Mouse (Mus musculus) neural tube, embryonic 12.5 days (tissue): ENCODE data around the gene Pitpnc1. TPM values are rescaled to one million over a fixed set of nuclear protein-coding genes. Genes with fewer than 3 reads are reported as not detected.

ENCODE experiments used
- ATAC-seq: fragments of 200-750 bp; cut with Nextera tagmentation; 2 replicates; pipeline ENCODE4 v1.8.0; 2017; ENCODE audit warnings: low read depth, mild to moderate bottlenecking, moderate TSS enrichment, moderate library complexity; ENCODE audit not compliant: low FRiP score
- H3K27ac ChIP-seq: fragments of 300-500 bp; sonication (generic); 2 replicates; pipeline ENCODE4 v1.5.1; 2016
- H3K27me3 ChIP-seq: fragments of 300-500 bp; sonication (generic); replicated peaks from 2 replicates; pipeline ENCODE4 v1.6.1; 2016; ENCODE audit warnings: mild to moderate bottlenecking
- H3K36me3 ChIP-seq: fragments of 300-500 bp; sonication (generic); 2 replicates; pipeline ENCODE4 v1.6.1; 2016; ENCODE audit warnings: mild to moderate bottlenecking
- H3K4me1 ChIP-seq: fragments of 300-500 bp; sonication (generic); 2 replicates; pipeline ENCODE4 v1.6.1; 2016
- H3K4me2 ChIP-seq: fragments of 300-500 bp; sonication (generic); replicated peaks from 2 replicates; pipeline ENCODE4 v1.6.1; 2016; ENCODE audit warnings: mild to moderate bottlenecking
- H3K4me3 ChIP-seq: fragments of 300-500 bp; sonication (generic); 2 replicates; pipeline ENCODE4 v1.5.1; 2016
- H3K9ac ChIP-seq: fragments of 300-500 bp; sonication (generic); 2 replicates; pipeline ENCODE4 v1.6.1; 2016; ENCODE audit warnings: mild to moderate bottlenecking
- H3K9me3 ChIP-seq: fragments of 300-500 bp; sonication (generic); 2 replicates; pipeline ENCODE4 v1.6.1; 2016; ENCODE audit warnings: mild to moderate bottlenecking
- WGBS: fragments of 180-500 bp; shearing (Covaris S2); methylation state at CpG from one replicate; pipeline ENCODE4 v1.1.7; 2016; 5-methylcytosine and 5-hydroxymethylcytosine counted together
- polyA plus RNA-seq: library from polyadenylated mRNA; unstranded; fragments of >200 nt; fragmentation: Nextera tagmentation; extraction: Ambion mirVana; gene quantifications from 2 replicates; pipeline ENCODE4 v1.2.1, GENCODE M21; 2016

Pitpnc1 gene
- polyA plus RNA-seq, 1 experiment from 2014 or later: 32.5 TPM

DNA sequence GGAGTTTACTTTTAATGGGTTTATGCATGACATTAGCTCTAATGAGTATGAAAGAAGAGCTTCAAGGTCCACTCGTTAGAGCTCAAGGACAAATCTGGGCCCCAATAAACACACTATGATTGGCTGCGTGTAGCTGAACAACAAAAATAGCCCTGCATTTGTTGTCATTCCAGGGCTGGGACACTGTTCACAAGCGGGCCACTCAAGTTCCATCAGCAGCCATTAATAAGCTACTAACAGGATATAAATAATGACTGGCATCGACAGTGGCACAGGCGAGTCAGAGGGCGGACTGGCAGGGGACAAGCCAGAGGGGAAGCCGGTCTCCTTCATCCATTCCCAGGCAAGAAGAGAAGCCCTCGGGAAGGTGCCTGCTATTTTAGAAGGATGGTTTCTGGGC lies 219.6 kb downstream of the Pitpnc1 start:
- Histone ChIP-seq H3K4me3 (no peak overlapping the region), H3K9ac (no peak overlapping the region), H3K4me2 (no peak overlapping the region), H3K27ac (no peak overlapping the region), H3K36me3 (peaks cover 14% of the 10 kb centered on the region), H3K4me1 (no peaks in the 10 kb centered on the region), H3K9me3 (no peaks in the 10 kb centered on the region), H3K27me3 (no peaks in the 10 kb centered on the region)
- ATAC-seq: no peak
- 93% methylated on average over 8 of the region's 8 CpGs for WGBS

- ATAC-seq: no peak
- Histone ChIP-seq H3K9ac (no peak overlapping the region), H3K4me3 (no peak overlapping the region), H3K27me3 (no peaks in the 10 kb centered on the region), H3K4me2 (no peak overlapping the region), H3K27ac (no peak overlapping the region), H3K36me3 (peaks cover 14% of the 10 kb centered on the region), H3K9me3 (0 out of 2 replicates have a peak, but pooled peaks cover 3% of the 10 kb centered on the region), H3K4me1 (no peaks in the 10 kb centered on the region)
- WGBS: 90% methylated on average over 7 of the region's 7 CpGs
These were observed 221.7 kb downstream of the Pitpnc1 start for GRCm38 (mm10) chr11:107248753-107249152.

DNA sequence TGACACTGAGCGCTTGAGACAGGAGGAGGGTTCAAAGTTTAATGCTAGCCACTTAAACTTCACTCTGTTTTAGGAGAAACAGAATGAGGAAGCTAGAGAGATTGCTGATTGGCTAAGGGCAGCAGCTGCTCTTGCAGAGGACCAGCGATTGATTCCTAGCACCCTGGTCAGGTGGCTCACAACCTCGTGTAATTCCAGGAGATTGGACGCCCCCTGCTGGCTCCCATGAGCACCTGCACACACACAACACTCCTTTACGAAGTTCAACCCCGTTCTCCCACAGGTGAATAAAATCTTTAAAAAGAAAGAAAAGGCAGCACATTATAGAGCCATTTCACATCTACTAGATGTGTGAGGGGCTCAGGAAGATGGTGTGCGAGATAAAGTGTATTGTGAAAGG lies 224.8 kb downstream of the Pitpnc1 start:
- Histone ChIP-seq H3K9me3 (0 out of 2 replicates have a peak, but pooled peaks cover 3% of the 10 kb centered on the region), H3K9ac (no peak overlapping the region), H3K4me2 (no peak overlapping the region), H3K4me1 (no peaks in the 10 kb centered on the region), H3K4me3 (no peak overlapping the region), H3K36me3 (no peaks in the 10 kb centered on the region; the same call in 1 of the 2 replicates), H3K27ac (no peak overlapping the region), H3K27me3 (no peaks in the 10 kb centered on the region)
- ATAC-seq: no peak
- WGBS: 89% methylated on average over 7 of the region's 7 CpGs

DNA sequence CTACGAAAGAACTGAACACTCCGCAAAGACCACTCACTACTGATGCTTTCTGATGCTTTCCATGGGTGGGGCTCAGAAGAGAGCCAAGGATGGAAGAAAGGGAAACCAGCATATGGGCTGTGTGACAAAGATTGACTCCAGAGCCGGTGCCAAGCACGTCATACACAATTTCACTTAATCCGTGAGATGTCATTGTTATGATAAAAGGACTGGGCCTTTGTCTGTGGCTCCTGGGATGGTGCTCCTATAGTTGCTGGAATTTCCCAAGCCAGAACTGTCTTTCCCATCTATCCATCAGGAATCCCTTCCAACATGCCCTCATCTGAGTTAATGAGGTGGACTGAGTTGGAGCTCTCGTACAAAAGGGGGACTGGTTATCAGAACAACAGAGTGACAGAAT lies 227.4 kb downstream of the Pitpnc1 start:
- Histone ChIP-seq H3K27ac (no peak overlapping the region), H3K4me2 (no peak overlapping the region), H3K4me3 (no peak overlapping the region), H3K9ac (no peak overlapping the region), H3K27me3 (no peaks in the 10 kb centered on the region), H3K9me3 (0 out of 2 replicates have a peak, but pooled peaks cover 3% of the 10 kb centered on the region), H3K36me3 (no peaks in the 10 kb centered on the region), H3K4me1 (no peaks in the 10 kb centered on the region)
- 72% methylated on average over 6 of the region's 6 CpGs for WGBS
- ATAC-seq: no peak

GRCm38 (mm10) chr11:107241678-107242077 lies 228.8 kb downstream of the Pitpnc1 start:
- H3K36me3 ChIP-seq: no peaks in the 10 kb centered on the region
- no peak overlapping the region for H3K4me3 ChIP-seq
- H3K27me3 ChIP-seq: no peaks in the 10 kb centered on the region
- no peak for ATAC-seq
- no peak overlapping the region for H3K9ac ChIP-seq
- no peaks in the 10 kb centered on the region for H3K4me1 ChIP-seq
- H3K4me2 ChIP-seq: no peak overlapping the region
- H3K27ac ChIP-seq: no peak overlapping the region
- 91% methylated on average over 7 of the region's 7 CpGs for WGBS
- 0 out of 2 replicates have a peak, but pooled peaks cover 3% of the 10 kb centered on the region for H3K9me3 ChIP-seq

- Histone ChIP-seq H3K9me3 (no peaks in the 10 kb centered on the region), H3K36me3 (peaks cover 4% of the 10 kb centered on the region; the same call in 1 of the 2 replicates), H3K4me2 (no peak overlapping the region), H3K27me3 (no peaks in the 10 kb centered on the region), H3K27ac (no peak overlapping the region), H3K9ac (no peak overlapping the region), H3K4me1 (no peaks in the 10 kb centered on the region), H3K4me3 (no peak overlapping the region)
- no peak for ATAC-seq
- WGBS: 92% methylated on average over 6 of the region's 6 CpGs
These were observed 232.0 kb downstream of the Pitpnc1 start for GRCm38 (mm10) chr11:107238506-107238905.

DNA sequence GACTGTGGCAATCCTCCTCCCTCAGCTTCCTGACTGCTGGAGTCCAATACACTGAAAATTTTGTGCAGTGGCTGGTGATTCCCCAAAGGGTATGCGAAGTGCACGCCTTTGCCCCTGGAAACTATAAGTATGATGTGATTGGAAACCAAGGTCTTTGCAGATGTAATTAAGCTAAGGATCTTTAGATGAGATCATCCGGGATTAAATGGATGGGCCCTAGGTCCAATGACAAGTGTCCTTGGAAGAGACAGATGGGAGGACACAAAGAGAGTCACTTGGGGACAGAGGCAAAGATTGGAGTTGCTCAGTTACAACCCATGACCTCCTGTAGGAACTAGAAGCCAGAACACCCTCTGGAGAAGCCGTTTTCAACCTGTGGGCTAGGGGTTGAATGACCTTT lies 233.0 kb downstream of the Pitpnc1 start:
- no peaks in the 10 kb centered on the region for H3K9me3 ChIP-seq
- no peaks in the 10 kb centered on the region for H3K27me3 ChIP-seq
- no peak overlapping the region for H3K4me3 ChIP-seq
- H3K36me3 ChIP-seq: peaks cover 4% of the 10 kb centered on the region; the same call in 1 of the 2 replicates
- H3K9ac ChIP-seq: no peak overlapping the region
- H3K4me2 ChIP-seq: no peak overlapping the region
- ATAC-seq: no peak
- WGBS: 91% methylated on average over 4 of the region's 4 CpGs
- H3K27ac ChIP-seq: no peak overlapping the region
- H3K4me1 ChIP-seq: no peaks in the 10 kb centered on the region

GRCm38 (mm10) chr11:107233252-107233890 lies 237.1 kb downstream of the Pitpnc1 start:
- H3K4me2 ChIP-seq: no peak overlapping the region
- no peak for ATAC-seq
- 80% methylated on average over 5 of the region's 5 CpGs for WGBS
- H3K4me3 ChIP-seq: no peak overlapping the region
- no peak overlapping the region for H3K9ac ChIP-seq
- H3K36me3 ChIP-seq: peaks cover 19% of the 10 kb centered on the region
- no peaks in the 10 kb centered on the region for H3K27me3 ChIP-seq
- H3K4me1 ChIP-seq: no peaks in the 10 kb centered on the region
- H3K9me3 ChIP-seq: 0 out of 2 replicates have a peak, but pooled peaks cover 13% of the 10 kb centered on the region
- no peak overlapping the region for H3K27ac ChIP-seq

DNA sequence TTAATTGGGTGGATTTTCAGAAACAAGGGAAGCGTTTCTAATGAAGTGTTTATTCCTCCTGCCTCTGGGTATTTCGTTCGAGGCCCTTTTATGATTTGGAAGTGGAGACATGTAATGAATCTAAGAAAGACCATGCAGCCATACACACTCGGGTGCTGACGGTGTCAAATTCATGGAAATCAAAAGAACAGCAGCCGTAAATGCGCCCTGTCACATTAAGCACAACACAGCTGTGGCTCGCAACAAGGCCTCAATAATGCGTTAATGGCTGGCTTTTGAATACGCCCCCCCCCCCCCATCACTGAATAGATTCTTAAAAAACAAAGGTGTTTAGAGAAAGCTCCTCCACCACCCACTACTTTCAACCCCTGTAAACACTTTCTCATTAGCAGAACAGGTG lies 240.4 kb downstream of the Pitpnc1 start:
- Histone ChIP-seq H3K27ac (no peak overlapping the region), H3K4me2 (no peak overlapping the region), H3K36me3 (peaks cover 25% of the 10 kb centered on the region), H3K4me3 (no peak overlapping the region), H3K9me3 (0 out of 2 replicates have a peak, but pooled peaks cover 15% of the 10 kb centered on the region), H3K9ac (no peak overlapping the region), H3K27me3 (no peaks in the 10 kb centered on the region), H3K4me1 (no peaks in the 10 kb centered on the region)
- no peak for ATAC-seq
- WGBS: 44% methylated on average over 10 of the region's 10 CpGs

GRCm38 (mm10) chr11:107226431-107226830 lies 244.1 kb downstream of the Pitpnc1 start:
- Histone ChIP-seq H3K4me3 (no peak overlapping the region), H3K9me3 (0 out of 2 replicates have a peak, but pooled peaks cover 8% of the 10 kb centered on the region), H3K27me3 (no peaks in the 10 kb centered on the region), H3K9ac (no peak overlapping the region), H3K4me1 (peaks cover 5% of the 10 kb centered on the region; the same call in 1 of the 2 replicates), H3K36me3 (peaks cover 11% of the 10 kb centered on the region; the same call in 1 of the 2 replicates), H3K4me2 (no peak overlapping the region), H3K27ac (no peak overlapping the region)
- no peak for ATAC-seq
- 95% methylated on average over 1 of the region's 1 CpGs for WGBS

- WGBS: 95% methylated on average over 10 of the region's 10 CpGs
- no peak overlapping the region for H3K27ac ChIP-seq
- H3K9me3 ChIP-seq: 0 out of 2 replicates have a peak, but pooled peaks cover 6% of the 10 kb centered on the region
- no peak overlapping the region for H3K4me2 ChIP-seq
- ATAC-seq: no peak
- H3K4me1 ChIP-seq: peaks cover 5% of the 10 kb centered on the region; the same call in 1 of the 2 replicates
- H3K36me3 ChIP-seq: peaks cover 9% of the 10 kb centered on the region; the same call in 1 of the 2 replicates
- H3K27me3 ChIP-seq: no peaks in the 10 kb centered on the region
- H3K9ac ChIP-seq: no peak overlapping the region
- H3K4me3 ChIP-seq: no peak overlapping the region
These were observed 244.5 kb downstream of the Pitpnc1 start for GRCm38 (mm10) chr11:107226013-107226412.

GRCm38 (mm10) chr11:107225301-107225700 lies 245.2 kb downstream of the Pitpnc1 start:
- H3K9me3 ChIP-seq: 0 out of 2 replicates have a peak, but pooled peaks cover 6% of the 10 kb centered on the region
- no peak for ATAC-seq

More at GRCm38 (mm10) chr11:107225301-107225700, 245.2 kb downstream of the Pitpnc1 start:
- no peaks in the 10 kb centered on the region for H3K27me3 ChIP-seq
- no peak overlapping the region for H3K4me3 ChIP-seq
- H3K36me3 ChIP-seq: peaks cover 9% of the 10 kb centered on the region; the same call in 1 of the 2 replicates
- H3K9ac ChIP-seq: no peak overlapping the region
- no peak overlapping the region for H3K4me2 ChIP-seq
- H3K4me1 ChIP-seq: peaks cover 5% of the 10 kb centered on the region; the same call in 1 of the 2 replicates
- no peak overlapping the region for H3K27ac ChIP-seq
- 93% methylated on average over 5 of the region's 5 CpGs for WGBS
